Mouse (Mus musculus) retina, embryonic 14.5 days (tissue): ENCODE measurements around the gene Krba1.

Experiments
- DNase-seq: peaks from one replicate; pipeline ENCODE4 v3.0.0-alpha.2; 2015; ENCODE audit warnings: low spot score

Krba1 gene

GRCm38 (mm10) chr6:48395105-48396007 is at the start of gene Krba1:
Gene Krba1, plus strand, starts transcription at chr6:48395586.
- peak; percentile 84 for DNase-seq

- no peak for DNase-seq
Measured at GRCm38 (mm10) chr6:48358897-48359296, 36.5 kb upstream of the Krba1 start.

- peak; percentile 87 for DNase-seq
Measured at GRCm38 (mm10) chr6:48366322-48366996, 28.9 kb upstream of the Krba1 start.

- no peak for DNase-seq
Measured at GRCm38 (mm10) chr6:48388221-48388620, 7.2 kb upstream of the Krba1 start.

- no peak for DNase-seq
Measured at GRCm38 (mm10) chr6:48393811-48394210, 1.6 kb upstream of the Krba1 start.

GRCm38 (mm10) chr6:48396008-48396595 is 716 bp downstream of the Krba1 start:
- peak; percentile 2 for DNase-seq

GRCm38 (mm10) chr6:48396686-48397085 is 1.3 kb downstream of the Krba1 start:
- no peak for DNase-seq

- peak; percentile 81 for DNase-seq
Measured at GRCm38 (mm10) chr6:48397336-48397735, 1.9 kb downstream of the Krba1 start.

GRCm38 (mm10) chr6:48399906-48400305 is 4.5 kb downstream of the Krba1 start:
- no peak for DNase-seq

GRCm38 (mm10) chr6:48404071-48404470 is 8.7 kb downstream of the Krba1 start:
- no peak for DNase-seq

GRCm38 (mm10) chr6:48409726-48410343 is 14.4 kb downstream of the Krba1 start:
- no peak for DNase-seq

GRCm38 (mm10) chr6:48410551-48410950 is 15.2 kb downstream of the Krba1 start:
- DNase-seq, result no peak

- DNase-seq, result no peak
Measured at GRCm38 (mm10) chr6:48411193-48412092, 16.1 kb downstream of the Krba1 start.

- no peak for DNase-seq
Measured at GRCm38 (mm10) chr6:48412147-48412546, 16.8 kb downstream of the Krba1 start.

GRCm38 (mm10) chr6:48412662-48413061 is 17.3 kb downstream of the Krba1 start:
- DNase-seq, result no peak

- DNase-seq, result no peak
Measured at GRCm38 (mm10) chr6:48413081-48413480, 17.7 kb downstream of the Krba1 start.

- no peak for DNase-seq
Measured at GRCm38 (mm10) chr6:48414886-48415285, 19.5 kb downstream of the Krba1 start.

GRCm38 (mm10) chr6:48415636-48416035 is 20.2 kb downstream of the Krba1 start:
- DNase-seq, result no peak

- no peak for DNase-seq
Measured at GRCm38 (mm10) chr6:48416486-48416885, 21.1 kb downstream of the Krba1 start.

- no peak for DNase-seq
Measured at GRCm38 (mm10) chr6:48420647-48421046, 25.3 kb downstream of the Krba1 start.

GRCm38 (mm10) chr6:48423336-48423735 is 27.9 kb downstream of the Krba1 start:
- DNase-seq, result no peak
